Mouse (Mus musculus): ENCODE measurements around the gene Slc25a35.

- TF ChIP-seq CTCF (IDR thresholded peaks at IDR 0.05; ENCODE audit: borderline replicate concordance, insufficient read depth, low read length) (no peak), POLR2A (IDR thresholded peaks at IDR 0.05; ENCODE audit: low read depth, low read length) (no peak)
Measured at GRCm38 (mm10) chr11:69009508-69009907, 41.6 kb downstream of the Slc25a35 start.
